In genomic region chr1:87961459-87962167, GRCm38 (mm10) we compare ENCODE assay signal across 11 mouse cellular contexts. TPM values are rescaled to one million over a fixed set of nuclear protein-coding genes. Genes with fewer than 3 reads are reported as not detected.
A peak's percentile ranks its signal among the peaks of the same experiment; 100 is the strongest.
DNase-seq lines count a peak whose midpoint lies in the region; ATAC-seq lines count a peak whose summit lies in the region.
"Had no signal": no experiment of that assay in that cellular context is flagged by ENCODE, and none has a peak within 500 bp of the region (broad histone marks: within the 10 kb centered on the region; RNA-seq: fewer than 3 reads in every experiment).

No protein-coding gene starts in this region.

- peaks cover 79% of the 10 kb centered on the region for H3K36me3 ChIP-seq in kidney, embryonic 15.5 days
- peaks cover 27% of the 10 kb centered on the region for H3K36me3 ChIP-seq in liver, embryonic 12.5 days
- peaks cover 68% of the 10 kb centered on the region for H3K36me3 ChIP-seq in kidney, embryonic 14.5 days (ENCODE audit: control insufficient read depth, insufficient read depth, low read length)

- no peak overlapping the region for H3K4me3 ChIP-seq in kidney, embryonic 15.5 days (replicated peaks)
- H3K4me3 ChIP-seq in liver, embryonic 12.5 days: no peak overlapping the region
- no peak overlapping the region for H3K4me3 ChIP-seq in kidney, embryonic 14.5 days (ENCODE audit: low read length)
- H3K4me3 ChIP-seq: hindbrain, embryonic 13.5 days; limb, embryonic 13.5 days had no signal

- no peaks in the 10 kb centered on the region for H3K4me1 ChIP-seq in kidney, embryonic 15.5 days
- H3K4me1 ChIP-seq in liver, embryonic 12.5 days: peaks cover 34% of the 10 kb centered on the region
- no peaks in the 10 kb centered on the region for H3K4me1 ChIP-seq in kidney, embryonic 14.5 days (ENCODE audit: control insufficient read depth, insufficient read depth, low read length)
- H3K4me1 ChIP-seq: hindbrain, embryonic 13.5 days; limb, embryonic 13.5 days had no signal

- no peak overlapping the region for H3K4me2 ChIP-seq in kidney, embryonic 15.5 days
- H3K4me2 ChIP-seq in liver, embryonic 12.5 days: peak overlapping the region; percentile 68
- H3K4me2 ChIP-seq in kidney, embryonic 14.5 days (replicated peaks; ENCODE audit: low read depth, low read length): no peak overlapping the region
- H3K4me2 ChIP-seq: hindbrain, embryonic 13.5 days; limb, embryonic 13.5 days had no signal

- no peak overlapping the region for H3K9ac ChIP-seq in kidney, embryonic 15.5 days
- peak overlapping the region; percentile 71 for H3K9ac ChIP-seq in liver, embryonic 12.5 days
- no peak overlapping the region for H3K9ac ChIP-seq in kidney, embryonic 14.5 days (ENCODE audit: low read depth, low read length)
- H3K9ac ChIP-seq: hindbrain, embryonic 13.5 days; limb, embryonic 13.5 days had no signal

- H3K9me3 ChIP-seq in kidney, embryonic 15.5 days (replicated peaks): no peaks in the 10 kb centered on the region
- no peaks in the 10 kb centered on the region for H3K9me3 ChIP-seq in liver, embryonic 12.5 days (replicated peaks)
- H3K9me3 ChIP-seq in kidney, embryonic 14.5 days (ENCODE audit: control insufficient read depth, low read length): no peaks in the 10 kb centered on the region
- H3K9me3 ChIP-seq: hindbrain, embryonic 13.5 days; limb, embryonic 13.5 days had no signal

- 83% methylated on average over 2 of the region's 2 CpGs for WGBS in kidney, embryonic 15.5 days
- WGBS in liver, embryonic 12.5 days (ENCODE audit: insufficient replicate concordance): 8% methylated on average over 2 of the region's 2 CpGs
- WGBS in kidney, embryonic 14.5 days: 88% methylated on average over 2 of the region's 2 CpGs

- DNase-seq in kidney, adult 18-20 months: no peak
- DNase-seq in c-Kit-negative CD71-positive TER-119-positive erythroid progenitor cells, embryonic 14.5 days (ENCODE audit: low read depth, low spot score): peak; percentile 98
- DNase-seq in spleen, postnatal 4 days (ENCODE audit: low spot score in 2 of 2): peak; percentile 74 to 77
- DNase-seq in thymus, postnatal 0 days (ENCODE audit: low spot score): no peak
- DNase-seq in adrenal gland, adult (ENCODE audit: inconsistent age in 2 of 2, low spot score in 1 of 2): no peak
- DNase-seq: cerebellum, adult 18-20 months had no signal

- H3K27me3 ChIP-seq in kidney, embryonic 15.5 days: no peaks in the 10 kb centered on the region
- H3K27me3 ChIP-seq in liver, embryonic 12.5 days (replicated peaks): no peaks in the 10 kb centered on the region
- no peaks in the 10 kb centered on the region for H3K27me3 ChIP-seq in kidney, embryonic 14.5 days (ENCODE audit: control insufficient read depth, insufficient read depth, low read length)
- H3K27me3 ChIP-seq: hindbrain, embryonic 13.5 days; limb, embryonic 13.5 days had no signal

- no peak overlapping the region for H3K27ac ChIP-seq in kidney, embryonic 15.5 days
- H3K27ac ChIP-seq in liver, embryonic 12.5 days: peak overlapping the region; percentile 99
- H3K27ac ChIP-seq in kidney, embryonic 14.5 days (ENCODE audit: low read depth, low read length): no peak overlapping the region
- H3K27ac ChIP-seq: hindbrain, embryonic 13.5 days; limb, embryonic 13.5 days had no signal

- ATAC-seq in kidney, embryonic 15.5 days (replicated peaks; ENCODE audit: low FRiP score): peak; percentile 91
- peak; percentile 99 for ATAC-seq in liver, embryonic 12.5 days
- ATAC-seq in kidney, embryonic 14.5 days (ENCODE audit: low FRiP score, low TSS enrichment): no peak

RNA-seq across cellular contexts. Expression of gene Usp40, which starts 46.7 kb away (rescaled TPM):
- 38.7 and 42.6 TPM in 2 replicates for polyA plus RNA-seq in kidney, embryonic 15.5 days (2015; fragmentation: Nextera tagmentation; extraction: Ambion mirVana)
- polyA plus RNA-seq in liver, embryonic 12.5 days (2016; fragmentation: Nextera tagmentation; extraction: Ambion mirVana): 13.3 and 13.4 TPM in 2 replicates
- polyA plus RNA-seq in thymus, postnatal 0 days (2015; fragmentation: Nextera tagmentation; extraction: Ambion mirVana): 11.4 and 13.0 TPM in 2 replicates
- 26.6 and 41.5 TPM in 2 replicates for polyA plus RNA-seq in kidney, embryonic 14.5 days (2014; fragmentation: Nextera tagmentation; extraction: Ambion mirVana)

Comparison
In these comparisons a context has a peak if more than half of its experiments do, and no peak if none do; other contexts are left out.
1. DNase-seq: peak in c-Kit-negative CD71-positive TER-119-positive erythroid progenitor cells, embryonic 14.5 days (single experiment) and spleen, postnatal 4 days (2 of 2); none in kidney, adult 18-20 months (single experiment), thymus, postnatal 0 days (single experiment) and adrenal gland, adult (0 of 2).